Mouse (Mus musculus) ES-CJ7 (cell line): ENCODE data around the gene Col28a1.
A peak's percentile ranks its signal among the peaks of the same experiment; 100 is the strongest.

Experiments
- DNase-seq: peaks from one replicate; pipeline ENCODE4 v3.0.0; 2011; ENCODE audit warnings: low read depth, low spot score

The Col28a1 gene

DNA sequence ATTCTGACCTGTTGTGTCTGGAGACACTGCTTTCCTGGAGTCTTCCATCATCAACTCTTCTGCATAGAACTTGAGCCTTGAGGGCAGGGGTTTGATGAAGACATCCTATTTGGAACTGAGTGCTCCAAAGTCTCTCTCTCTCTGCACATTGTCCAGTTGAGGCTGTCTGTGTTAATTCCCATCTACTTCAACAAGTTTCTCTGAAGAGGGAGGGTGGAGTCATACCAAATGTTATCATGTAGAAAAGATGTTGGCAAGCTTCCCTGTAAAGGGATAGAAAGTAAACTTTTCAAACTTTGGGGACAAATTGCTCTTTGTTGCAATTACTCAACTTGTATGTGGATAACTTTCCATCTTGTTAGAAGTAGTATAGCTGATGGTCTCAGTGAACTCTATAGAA lies at the start of gene Col28a1:
TSS of gene Col28a1 (minus strand) at position 101 of the 400 bp plus-strand sequence.
- DNase-seq: no peak

DNA sequence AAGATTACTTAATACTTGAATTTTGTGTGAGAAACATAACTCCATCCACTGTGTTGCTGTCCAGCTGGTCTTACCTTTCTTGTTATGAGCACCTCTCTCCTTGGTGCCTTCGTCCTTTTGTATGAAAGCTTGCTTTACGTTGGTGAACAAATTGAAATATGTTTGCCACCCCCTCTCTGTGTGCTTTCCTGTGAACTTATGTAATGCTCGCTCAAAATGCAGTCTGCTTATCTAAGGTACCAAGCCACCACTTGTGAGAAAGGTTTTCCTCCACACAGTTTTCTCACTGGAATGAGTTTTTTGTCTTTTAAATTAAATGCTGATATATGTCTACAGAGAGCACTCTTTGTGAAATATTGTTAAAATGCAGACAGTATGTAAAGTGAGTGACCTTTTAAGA lies 36.2 kb upstream of the Col28a1 start:
- DNase-seq: no peak

DNA sequence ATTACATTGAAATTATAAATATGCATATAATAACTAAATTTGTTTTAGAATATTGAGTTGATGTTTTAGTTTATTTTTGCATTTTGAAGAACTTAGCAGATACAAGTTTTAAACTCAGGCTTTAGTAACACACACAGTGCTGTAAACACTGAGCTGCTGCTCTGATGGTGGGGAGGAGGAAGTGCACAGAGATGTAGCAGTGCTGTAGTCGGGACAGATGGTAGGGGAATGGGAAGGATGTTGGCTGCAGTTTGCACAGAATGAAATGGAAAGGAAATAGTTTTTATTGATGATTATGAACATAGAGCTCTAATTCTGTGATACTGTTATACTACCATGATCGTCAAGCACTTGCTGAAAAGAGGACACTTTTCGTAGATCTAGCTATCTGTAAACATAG lies 34.6 kb upstream of the Col28a1 start:
- DNase-seq: no peak

DNA sequence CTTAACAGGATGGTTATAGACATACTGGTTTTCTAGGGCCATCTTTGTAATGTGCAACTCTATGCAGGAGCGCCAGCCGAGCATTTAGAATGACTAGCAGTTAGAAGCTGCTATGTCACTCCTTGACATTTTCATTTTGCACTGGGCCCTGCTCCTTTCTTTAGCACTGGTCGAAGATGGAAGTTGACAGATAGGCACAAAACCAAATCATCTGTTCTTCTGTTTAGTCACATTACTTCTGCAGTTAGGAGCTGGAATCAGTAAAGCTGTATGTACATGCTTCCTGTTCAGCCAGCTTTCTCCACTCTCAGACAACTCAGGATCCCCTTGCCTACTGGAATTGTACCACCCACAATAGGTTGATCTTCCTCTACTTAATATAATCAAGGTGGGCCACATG lies 18.2 kb upstream of the Col28a1 start:
- DNase-seq: no peak

DNA sequence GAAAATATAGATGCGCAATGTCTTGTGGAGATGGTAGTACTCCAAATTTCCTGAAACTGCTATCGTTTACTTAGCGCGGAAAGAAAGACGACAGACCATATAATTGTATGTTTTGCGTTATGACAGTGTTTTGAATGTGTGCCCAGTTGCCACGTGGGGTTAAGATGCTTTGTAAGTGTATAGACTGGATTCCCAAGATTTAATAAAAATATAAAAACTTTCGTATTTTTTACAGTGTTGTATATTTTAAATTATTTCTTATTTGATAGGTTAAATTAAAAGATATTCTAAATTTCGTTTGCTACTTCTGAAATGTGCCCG lies 17.4 kb upstream of the Col28a1 start:
- no peak for DNase-seq

DNA sequence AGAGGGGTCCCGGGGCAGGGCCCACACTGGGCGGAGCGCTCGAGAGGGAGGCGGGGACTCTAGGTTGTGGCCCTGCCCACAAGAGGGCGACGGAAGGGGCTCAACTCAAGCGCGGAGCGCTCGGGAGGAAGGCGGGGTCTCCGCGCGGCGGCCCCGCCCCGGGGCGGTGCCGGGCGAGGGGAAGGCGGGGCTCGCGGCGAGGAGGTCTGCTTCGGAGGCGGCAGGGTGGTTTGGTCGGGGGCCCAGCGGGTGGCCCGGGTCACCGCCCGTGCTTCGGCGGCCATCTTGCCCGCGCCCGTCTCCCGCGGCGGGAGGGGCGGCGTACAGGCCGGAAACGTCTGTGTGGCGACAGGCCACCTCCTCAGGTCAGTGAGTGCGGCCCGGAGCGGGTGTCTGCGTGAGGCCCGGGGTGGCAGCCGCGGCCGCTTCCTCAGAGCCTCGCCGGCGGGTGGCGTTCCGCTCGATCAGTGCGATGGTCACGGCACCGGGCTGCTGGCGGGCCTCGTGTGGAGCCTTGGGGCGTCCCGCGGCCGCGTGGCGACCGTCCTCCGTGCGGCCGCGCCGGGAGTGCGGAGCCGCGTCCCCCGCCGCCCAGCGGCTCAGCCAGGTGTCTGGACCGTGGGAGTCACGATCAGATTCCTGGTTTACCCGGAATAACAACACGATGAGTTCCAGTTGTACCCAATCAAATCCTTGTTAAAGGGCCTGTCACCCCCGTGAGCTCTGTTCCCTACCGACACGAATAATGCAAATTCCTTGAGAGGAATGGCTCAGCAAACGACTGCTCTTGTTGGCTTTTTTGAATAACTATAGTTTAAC lies 16.8 kb upstream of the Col28a1 start, which contains the start of gene Mios:
TSS of gene Mios (plus strand) at position 176 of the 819 bp plus-strand sequence.
- DNase-seq: peak; percentile 89

DNA sequence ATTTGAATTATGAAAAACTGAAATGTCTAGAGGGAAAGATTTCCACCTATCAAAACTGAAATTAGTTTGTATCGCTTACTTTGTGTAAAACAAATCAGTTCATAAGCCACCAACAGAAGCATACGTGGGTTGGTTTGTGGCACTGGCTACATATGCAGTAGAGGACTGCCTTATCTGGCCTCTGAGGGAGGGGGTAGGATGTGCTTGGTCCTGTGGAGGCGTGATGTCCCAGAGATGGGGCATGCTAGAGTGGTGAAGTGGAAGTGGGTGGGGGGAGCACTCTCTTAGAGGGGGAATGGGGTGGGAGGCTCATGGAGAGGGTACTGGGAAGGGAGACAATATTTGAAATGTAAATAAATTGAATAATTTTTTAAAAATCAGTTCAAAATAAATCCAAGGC lies 2.5 kb downstream of the Col28a1 start:
- no peak for DNase-seq

DNA sequence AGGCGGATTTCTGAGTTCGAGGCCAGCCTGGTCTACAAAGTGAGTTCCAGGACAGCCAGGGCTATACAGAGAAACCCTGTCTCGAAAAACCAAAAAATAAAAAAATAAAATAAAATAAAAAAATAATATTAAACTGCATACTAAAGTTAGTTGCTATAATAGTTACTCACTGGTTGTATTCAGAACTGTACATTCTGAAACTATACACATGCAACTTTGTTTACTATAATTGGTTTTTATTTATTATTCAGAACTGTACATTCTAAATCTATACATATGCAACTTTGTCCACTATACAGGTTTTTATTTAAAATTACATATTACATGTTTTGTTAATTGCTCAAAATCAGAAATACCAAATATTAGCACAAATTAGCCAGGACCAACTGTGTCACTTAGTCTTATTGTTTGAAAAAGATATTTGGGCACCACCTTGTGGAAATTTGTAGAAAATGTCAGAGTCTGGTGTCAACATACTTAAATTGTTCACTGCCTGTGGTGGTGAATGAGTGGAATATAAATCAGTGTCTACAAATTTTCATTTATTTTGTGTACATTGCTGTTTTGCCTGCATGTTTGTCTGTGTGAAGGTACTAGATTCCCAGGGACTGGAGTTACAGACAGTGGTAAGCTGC lies 3.7 kb downstream of the Col28a1 start:
- DNase-seq: peak; percentile 12

DNA sequence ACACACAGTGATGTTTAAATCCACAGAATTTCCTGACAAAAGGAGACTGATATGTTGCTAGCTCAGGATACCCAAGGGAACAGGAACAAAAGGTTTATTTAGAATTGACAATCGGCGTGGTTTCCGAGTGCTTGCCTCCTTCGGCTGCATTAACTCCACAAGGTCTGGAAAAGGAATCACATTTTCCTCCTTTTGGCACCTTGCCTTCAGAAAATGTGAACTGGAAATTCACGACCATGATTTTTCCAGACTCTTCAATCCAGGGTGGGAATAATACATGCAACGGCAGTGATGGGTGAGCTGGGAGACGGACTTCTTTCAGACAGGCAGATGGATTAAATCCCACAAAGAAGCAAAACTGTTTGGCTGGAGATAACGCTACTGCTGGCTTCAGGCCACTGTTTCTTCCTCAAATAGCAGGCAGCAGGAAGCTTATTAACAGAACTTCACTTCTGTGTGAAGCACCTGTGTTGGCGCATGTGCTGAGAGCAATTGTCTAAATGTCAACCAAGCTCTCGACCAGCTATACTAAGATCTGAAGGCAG lies 13.9 kb downstream of the Col28a1 start:
- no peak for DNase-seq

DNA sequence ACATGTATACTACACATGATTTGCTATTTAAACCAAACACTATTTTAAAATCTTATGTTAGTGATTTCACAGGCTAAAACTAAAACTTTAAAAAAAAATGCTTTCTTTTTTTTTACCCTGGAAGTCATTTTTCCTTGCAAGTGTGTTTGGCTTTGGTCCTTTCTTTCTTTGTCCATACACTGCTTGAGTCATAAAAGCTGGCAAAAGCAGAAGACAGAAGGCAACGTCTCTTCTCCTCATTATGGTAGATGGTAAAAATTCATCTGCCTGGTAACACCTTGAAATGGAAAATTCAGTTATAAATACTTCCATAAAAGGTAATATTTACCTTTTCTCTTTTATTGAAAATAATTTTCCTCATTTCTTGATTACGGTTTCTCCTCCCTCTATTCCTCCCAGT lies 16.3 kb downstream of the Col28a1 start:
- DNase-seq: no peak

DNA sequence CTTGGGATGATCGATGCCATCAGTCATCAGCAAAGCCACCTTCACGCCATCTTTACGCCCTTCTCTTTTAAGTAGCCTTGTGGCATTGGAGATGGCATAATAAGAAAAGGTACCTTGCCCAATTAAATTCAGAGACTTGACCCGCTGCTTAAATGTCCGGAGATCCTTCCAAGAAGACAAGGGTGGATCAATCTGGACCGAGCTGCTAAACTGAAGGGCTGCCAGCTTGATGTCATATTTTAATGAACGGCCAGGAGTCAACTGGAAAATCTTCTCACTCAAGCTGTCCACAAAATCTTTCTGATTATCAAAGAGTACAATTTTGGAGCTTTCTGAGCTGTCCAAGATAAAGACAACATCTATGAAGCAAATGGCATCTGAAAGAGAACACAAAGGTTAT lies 17.1 kb downstream of the Col28a1 start:
- DNase-seq: no peak

DNA sequence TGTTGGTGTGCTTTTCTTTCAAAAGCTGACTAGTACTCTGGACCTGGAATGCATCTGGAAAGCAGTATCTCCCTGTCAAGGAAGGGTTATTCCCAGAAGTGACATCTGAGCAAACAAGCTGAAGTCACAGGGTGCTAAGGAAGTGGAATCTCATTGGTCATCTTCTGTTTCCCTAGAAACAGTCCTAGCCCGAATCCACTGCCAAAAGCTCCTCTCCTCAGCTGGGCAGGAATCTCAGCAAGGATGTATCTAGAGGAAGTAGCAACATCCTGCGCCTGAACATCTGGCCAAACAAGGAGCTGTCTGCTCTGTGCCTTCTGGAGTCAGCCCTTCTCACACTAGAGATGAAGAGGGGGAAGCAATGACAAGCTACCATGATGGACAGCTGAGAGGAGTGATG lies 18.4 kb downstream of the Col28a1 start:
- DNase-seq: no peak

DNA sequence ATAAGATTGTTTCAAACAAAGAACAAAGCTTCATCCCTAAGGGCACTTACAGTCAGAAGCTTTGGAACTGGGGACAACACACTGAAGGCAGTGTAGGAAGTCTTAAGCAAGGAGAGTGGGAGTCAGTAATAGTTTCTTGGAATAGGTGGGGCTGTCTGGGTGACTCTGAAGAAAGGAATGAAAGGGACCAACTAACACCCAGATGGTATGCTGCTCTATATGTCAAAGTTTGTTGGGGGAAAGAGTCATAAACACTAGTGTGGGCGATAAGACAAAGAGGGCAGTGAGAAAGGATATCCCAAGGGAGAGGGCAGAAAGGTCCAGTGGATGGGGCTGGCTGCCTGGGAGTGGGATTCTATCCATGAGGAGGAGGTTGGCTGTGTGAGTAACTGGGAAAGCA lies 20.3 kb downstream of the Col28a1 start:
- DNase-seq: no peak

DNA sequence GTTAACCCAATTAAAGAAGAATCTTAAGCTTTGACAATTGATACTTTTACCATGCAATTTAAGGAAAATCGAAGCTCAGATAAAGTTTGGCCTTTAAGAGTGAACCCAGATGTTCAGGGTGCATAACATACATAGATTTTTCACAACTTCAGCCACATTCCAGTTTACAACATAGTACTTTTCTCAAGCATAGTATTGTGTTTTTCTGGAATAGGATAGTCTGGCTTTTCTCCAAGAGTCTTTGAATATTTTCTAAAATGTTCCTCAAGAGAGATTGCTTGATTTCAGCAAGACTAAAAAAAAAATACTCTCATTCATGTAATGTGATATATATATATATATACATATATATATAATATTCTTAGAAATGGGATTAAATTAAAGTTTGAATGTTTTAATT lies 27.7 kb downstream of the Col28a1 start:
- DNase-seq: no peak

DNA sequence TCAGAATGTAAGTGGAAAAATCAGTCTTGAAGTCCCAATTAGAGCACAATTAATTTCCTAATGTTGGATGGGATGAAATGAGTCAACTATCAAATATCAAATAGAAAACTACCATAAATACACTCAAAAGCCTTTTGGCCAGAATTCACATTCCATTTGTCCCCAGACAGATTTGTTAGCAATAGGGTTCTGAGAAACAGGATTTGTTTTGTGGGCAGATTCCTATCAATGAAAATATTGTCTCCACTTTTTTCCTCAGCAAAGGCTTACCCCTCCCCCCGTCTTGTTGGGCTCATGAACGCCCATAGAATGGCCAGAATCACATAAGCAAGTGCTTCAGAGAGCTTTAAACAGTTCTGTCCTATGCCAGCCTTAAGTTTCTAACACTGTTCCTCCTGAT lies 32.4 kb downstream of the Col28a1 start:
- no peak for DNase-seq

DNA sequence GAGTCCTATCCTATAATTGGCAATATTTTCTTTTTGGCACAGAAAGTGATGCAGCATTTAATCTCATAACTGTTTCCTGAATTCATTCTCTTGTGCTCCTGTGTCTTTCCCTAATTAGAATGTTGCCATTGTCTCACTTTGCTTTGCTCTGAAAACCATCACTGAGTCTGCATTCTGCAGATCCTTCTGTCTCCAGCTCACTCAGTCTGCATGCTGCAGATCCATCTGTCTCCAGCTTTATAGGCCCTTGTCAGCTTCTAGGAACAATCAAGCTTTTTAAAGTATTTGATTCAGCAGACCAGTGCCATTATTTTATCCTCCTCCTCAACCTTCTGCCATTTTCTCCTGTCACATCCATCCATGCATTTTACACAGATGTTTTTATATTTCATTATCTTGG lies 35.3 kb downstream of the Col28a1 start:
- no peak for DNase-seq

DNA sequence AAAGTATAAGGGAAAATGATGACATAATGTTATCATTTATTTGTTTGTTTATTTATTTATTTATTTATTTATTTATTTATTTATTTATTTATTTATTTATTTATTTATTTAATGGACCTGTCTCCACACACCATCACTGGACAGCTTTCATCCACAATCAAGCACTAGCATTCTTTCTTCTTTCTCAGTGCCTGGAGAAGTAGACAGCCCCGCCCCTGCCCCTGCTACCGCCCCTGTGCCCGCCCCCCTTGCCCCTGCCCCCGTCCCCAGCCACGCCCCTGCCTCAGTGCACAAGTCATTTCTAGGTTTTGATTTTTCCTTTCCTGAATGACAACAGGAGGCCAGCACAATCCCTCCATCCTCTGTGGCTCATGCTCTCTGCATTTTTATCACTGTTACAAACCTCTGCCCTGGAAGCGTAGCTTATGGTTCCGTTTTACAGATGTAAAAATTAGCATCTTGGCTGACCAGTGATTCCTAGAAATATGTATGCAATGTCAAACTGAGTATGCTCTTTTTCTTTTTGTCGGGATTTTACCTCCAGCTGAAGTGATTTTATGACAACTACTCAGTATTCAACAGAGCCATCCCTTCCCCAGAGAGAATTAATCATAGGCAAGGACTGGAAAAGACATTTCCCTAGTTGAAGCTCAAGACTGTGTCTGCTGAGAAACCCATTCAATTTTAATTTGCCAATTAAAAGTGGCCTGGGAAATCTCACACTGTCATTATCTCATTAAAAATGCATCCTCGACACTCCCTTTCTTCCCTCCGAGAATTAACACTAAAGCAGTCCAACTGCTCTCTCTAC lies 39.7 kb downstream of the Col28a1 start:
- no peak for DNase-seq

DNA sequence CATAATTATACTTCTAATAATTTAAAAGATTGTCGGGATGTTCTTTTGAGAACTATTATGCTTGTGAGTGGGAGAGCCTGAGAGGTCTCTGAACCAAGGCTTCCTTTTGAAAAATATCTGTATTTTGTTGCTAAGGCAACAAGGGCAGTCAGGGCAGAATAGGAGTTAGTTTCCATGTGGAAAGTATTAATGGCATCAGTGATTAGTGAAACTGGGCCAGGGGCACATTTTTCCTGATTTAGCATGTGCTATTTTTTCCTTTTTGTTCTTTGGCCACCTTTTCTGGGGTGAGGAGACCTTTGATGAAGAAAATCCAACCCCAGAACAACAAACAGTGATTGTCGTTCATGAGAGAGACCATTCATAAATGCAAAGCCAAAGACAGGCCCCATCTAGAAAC lies 43.5 kb downstream of the Col28a1 start:
- DNase-seq: no peak

DNA sequence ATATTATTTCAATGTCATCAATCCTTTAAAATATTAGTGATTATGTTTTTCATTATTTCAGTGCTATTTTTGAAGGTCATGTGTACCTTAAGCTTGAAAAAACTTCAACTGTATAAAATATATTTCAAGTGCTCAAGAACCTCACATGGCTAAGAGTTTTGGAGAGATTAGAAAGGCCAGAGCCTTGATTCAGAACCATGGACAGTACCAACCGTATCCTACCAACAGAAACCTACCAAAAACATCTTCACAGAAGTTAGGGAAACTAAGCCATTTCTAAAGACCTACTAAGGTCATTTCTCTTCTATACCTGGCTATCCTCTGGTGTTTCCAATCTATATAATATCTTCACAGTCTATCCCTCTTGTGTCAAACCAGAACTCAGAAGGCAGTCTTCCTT lies 50.5 kb downstream of the Col28a1 start:
- peak; percentile 50 for DNase-seq

DNA sequence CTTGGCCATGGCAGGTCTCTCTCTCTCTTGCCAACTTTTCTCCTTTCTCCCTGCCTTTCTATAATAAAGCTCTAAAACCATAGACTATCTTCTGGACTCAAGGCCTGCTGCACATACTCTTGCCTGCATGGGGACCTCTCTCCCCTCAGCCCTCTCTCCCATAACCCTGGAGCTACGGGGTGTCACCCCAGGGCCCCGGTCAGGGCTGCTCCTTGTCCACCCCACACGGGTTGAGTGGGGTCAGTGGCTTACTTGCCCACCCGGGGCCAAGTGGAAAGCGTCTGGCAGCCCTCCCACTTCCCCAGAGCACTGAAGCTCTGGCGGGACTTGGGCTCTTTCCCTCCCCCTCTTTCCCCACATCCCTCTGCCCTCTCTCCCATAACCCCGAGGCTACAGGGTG lies 62.3 kb downstream of the Col28a1 start:
- no peak for DNase-seq

DNA sequence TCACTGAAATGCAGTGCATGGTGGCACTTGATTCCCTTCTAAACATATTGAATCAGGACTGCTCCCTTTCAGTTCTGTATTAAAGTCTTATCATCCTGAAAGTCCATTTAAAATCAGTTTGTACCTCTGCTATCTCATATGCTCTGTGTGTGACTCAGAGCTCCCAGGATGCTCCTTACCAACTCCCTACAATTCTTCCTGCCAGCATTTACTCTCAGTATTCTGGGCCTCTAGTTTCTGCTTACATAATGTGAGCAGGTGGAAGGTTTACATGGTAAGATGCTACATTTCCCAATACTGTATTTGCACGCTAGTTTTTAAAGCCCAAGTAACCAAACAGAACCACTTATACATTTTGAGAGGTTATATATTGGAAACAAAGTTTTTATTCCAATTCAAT lies 64.3 kb downstream of the Col28a1 start:
- no peak for DNase-seq

DNA sequence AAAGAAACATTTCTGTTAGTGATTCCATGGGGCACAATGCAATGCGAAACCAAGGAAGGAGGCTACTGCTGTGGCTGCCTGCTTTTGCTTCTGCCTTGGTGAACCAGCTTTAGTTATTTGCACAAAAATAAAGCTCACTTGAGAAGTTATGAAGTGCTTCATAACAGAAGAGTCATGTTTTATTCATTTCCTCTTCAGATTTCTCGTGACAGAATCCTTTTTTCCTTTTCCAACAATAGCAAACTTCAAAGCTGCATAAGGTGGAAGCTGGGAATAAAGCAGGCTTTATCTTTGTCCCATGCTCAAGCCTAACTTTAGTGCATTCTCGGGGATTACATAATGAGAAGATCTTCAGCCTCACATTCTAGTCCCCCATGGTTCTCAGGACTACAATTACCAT lies 65.9 kb downstream of the Col28a1 start:
- DNase-seq: no peak
